Mouse (Mus musculus): Measurements from ENCODE around the gene Dst. TPM values are rescaled to one million over a fixed set of nuclear protein-coding genes. Genes with fewer than 3 reads are reported as not detected.

The Dst gene
- total and polyA plus RNA-seq, 2 experiments from 2014 or later: 21.7 to 106 TPM

DNA sequence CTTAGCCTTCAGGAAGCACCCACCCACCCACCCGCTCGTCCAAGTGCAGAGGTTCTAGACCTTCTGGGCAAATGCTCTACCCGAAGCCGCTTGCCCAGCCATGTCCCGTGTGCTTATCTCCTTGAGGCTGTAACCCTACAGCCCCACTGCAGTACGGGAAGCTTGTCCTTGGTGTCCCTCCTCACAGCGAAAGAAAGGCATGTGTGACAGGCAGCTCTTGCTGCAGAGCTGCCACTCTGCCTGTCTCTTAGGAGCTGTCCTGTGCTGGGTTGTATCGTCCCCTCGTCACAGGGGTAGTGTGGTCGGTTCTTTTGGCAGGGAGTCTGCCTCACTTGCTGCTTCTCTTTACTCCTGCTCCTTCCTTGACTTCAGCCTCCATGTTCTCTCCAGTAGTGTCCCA lies 249.7 kb downstream of the Dst start:
- no peaks in the 10 kb centered on the region for H3K27me3 ChIP-seq (ENCODE audit: control insufficient read depth, insufficient read depth, low read length)
- peak overlapping the region; percentile 28; the same call in 1 of the 2 replicates for H3K27ac ChIP-seq (ENCODE audit: low read depth)
- H3K4me1 ChIP-seq (ENCODE audit: control insufficient read depth, insufficient read depth): peaks cover 5% of the 10 kb centered on the region; the same call in 1 of the 2 replicates
- 35% methylated on average over 10 of the region's 10 CpGs for WGBS
- H3K4me3 ChIP-seq (ENCODE audit: low read depth, low read length): no peak overlapping the region
- H3K9ac ChIP-seq (replicated peaks; ENCODE audit: low read depth, low read length): no peak overlapping the region
- TF ChIP-seq EP300 (IDR thresholded peaks at IDR 0.05; ENCODE audit: low read depth): no peak
- TF ChIP-seq CTCF (IDR thresholded peaks at IDR 0.05; ENCODE audit: low read depth): no peak
- no peak overlapping the region for H3K4me2 ChIP-seq (ENCODE audit: low read depth, low read length)
- DNase-seq (ENCODE audit: low spot score) (no peak), ATAC-seq (ENCODE audit: insufficient read depth, low read depth) (0 out of 2 replicates have a peak, but pooled peaks have one; percentile 57)
- H3K9me3 ChIP-seq (replicated peaks; ENCODE audit: control insufficient read depth, low read length): no peaks in the 10 kb centered on the region
- H3K36me3 ChIP-seq (replicated peaks; ENCODE audit: control insufficient read depth, insufficient read depth, low read length): peaks cover 59% of the 10 kb centered on the region

DNA sequence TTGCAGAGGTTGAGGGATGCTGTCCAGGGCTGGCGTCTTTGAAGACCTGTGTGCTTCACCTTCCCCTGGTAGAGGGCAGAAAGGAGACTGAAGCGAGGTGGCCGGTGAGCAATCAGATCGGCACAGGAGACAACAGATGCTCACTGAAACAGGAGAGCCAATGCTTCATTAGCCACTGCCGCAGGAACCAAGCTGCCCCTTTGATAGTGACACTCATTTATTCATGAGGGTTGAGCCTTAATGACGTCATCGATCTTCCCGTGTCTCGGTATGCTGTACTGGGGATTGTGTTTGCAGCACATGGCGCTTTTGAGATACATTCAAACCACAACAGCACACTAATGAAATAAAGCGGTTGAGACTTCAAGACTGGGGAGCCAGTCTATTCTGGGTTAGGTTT lies 250.8 kb downstream of the Dst start:
- Histone ChIP-seq H3K36me3 (replicated peaks; ENCODE audit: control insufficient read depth, insufficient read depth, low read length) (peaks cover 56% of the 10 kb centered on the region), H3K27ac (ENCODE audit: low read depth) (no peak overlapping the region), H3K4me1 (ENCODE audit: control insufficient read depth, insufficient read depth) (peaks cover 5% of the 10 kb centered on the region; the same call in 1 of the 2 replicates), H3K4me2 (ENCODE audit: low read depth, low read length) (no peak overlapping the region), H3K4me3 (ENCODE audit: low read depth, low read length) (no peak overlapping the region), H3K27me3 (ENCODE audit: control insufficient read depth, insufficient read depth, low read length) (no peaks in the 10 kb centered on the region), H3K9me3 (replicated peaks; ENCODE audit: control insufficient read depth, low read length) (no peaks in the 10 kb centered on the region), H3K9ac (replicated peaks; ENCODE audit: low read depth, low read length) (no peak overlapping the region)
- no peak for DNase-seq (ENCODE audit: low spot score)
- TF ChIP-seq EP300 (IDR thresholded peaks at IDR 0.05; ENCODE audit: low read depth) (no peak), CTCF (IDR thresholded peaks at IDR 0.05; ENCODE audit: low read depth) (no peak)
- WGBS: 85% methylated on average over 11 of the region's 11 CpGs
- no peak for ATAC-seq (ENCODE audit: insufficient read depth, low read depth)

DNA sequence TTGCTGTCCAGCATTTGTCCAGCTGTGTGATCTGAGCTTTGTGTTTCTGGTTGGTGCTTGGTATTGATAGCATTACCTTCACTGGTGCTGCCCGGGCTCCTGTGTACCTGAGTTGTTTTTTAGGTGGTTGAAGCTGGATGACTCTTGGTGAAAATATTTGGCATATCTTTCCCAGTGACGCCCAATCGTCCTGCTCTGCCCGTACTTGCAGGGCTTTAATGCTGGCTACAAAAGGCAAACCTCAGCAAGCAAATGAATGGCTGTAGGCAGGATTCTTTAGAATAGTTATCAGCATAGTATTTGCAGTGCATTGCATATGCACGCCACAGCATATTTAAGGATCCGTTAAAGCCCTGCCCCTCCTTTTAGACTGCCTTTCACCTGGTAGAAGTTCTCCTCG lies 251.9 kb downstream of the Dst start:
- TF ChIP-seq CTCF (IDR thresholded peaks at IDR 0.05; ENCODE audit: low read depth) (no peak), EP300 (IDR thresholded peaks at IDR 0.05; ENCODE audit: low read depth) (no peak)
- DNase-seq (ENCODE audit: low spot score) (no peak), ATAC-seq (ENCODE audit: insufficient read depth, low read depth) (no peak)
- no peak overlapping the region for H3K4me2 ChIP-seq (ENCODE audit: low read depth, low read length)
- H3K4me1 ChIP-seq (ENCODE audit: control insufficient read depth, insufficient read depth): peaks cover 5% of the 10 kb centered on the region; the same call in 1 of the 2 replicates
- no peak overlapping the region for H3K27ac ChIP-seq (ENCODE audit: low read depth)
- no peaks in the 10 kb centered on the region for H3K27me3 ChIP-seq (ENCODE audit: control insufficient read depth, insufficient read depth, low read length)
- H3K4me3 ChIP-seq (ENCODE audit: low read depth, low read length): no peak overlapping the region
- peaks cover 60% of the 10 kb centered on the region for H3K36me3 ChIP-seq (replicated peaks; ENCODE audit: control insufficient read depth, insufficient read depth, low read length)
- no peaks in the 10 kb centered on the region for H3K9me3 ChIP-seq (replicated peaks; ENCODE audit: control insufficient read depth, low read length)
- H3K9ac ChIP-seq (replicated peaks; ENCODE audit: low read depth, low read length): no peak overlapping the region
- 68% methylated on average over 7 of the region's 7 CpGs for WGBS

DNA sequence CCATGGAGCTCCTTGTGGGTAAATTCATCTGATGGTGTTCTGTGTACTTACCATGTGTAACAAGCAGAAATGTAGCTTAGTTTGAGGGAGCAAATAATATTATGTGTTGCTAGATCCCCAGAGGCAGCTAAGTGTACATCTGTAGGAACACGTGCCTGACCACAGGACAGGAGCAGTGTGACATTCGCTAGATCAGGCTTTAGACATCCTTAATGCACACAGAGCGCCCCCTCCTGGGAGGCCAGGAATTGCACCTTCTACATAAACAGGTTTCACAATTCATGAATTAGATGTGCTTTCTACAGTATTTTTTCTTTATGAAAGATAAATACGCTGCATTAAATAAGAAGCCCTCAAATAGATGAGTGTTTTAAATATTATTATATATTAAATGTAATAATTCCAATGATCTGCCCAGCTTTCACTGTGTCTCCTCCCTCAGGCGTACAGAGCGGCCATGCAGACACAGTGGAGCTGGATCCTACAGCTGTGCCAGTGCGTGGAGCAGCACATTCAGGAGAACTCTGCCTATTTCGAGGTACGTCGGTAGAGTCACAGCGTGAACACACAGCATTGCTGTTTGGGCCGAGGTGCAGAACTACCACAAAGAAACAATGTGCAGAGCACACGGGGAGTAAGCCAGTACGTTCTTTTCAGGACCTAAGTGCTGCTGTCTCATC lies 256.7 kb downstream of the Dst start:
- no peak overlapping the region for H3K9ac ChIP-seq (replicated peaks; ENCODE audit: low read depth, low read length)
- no peak overlapping the region for H3K27ac ChIP-seq (ENCODE audit: low read depth)
- H3K4me3 ChIP-seq (ENCODE audit: low read depth, low read length): no peak overlapping the region
- TF ChIP-seq CTCF (IDR thresholded peaks at IDR 0.05; ENCODE audit: low read depth) (peak; percentile 87), EP300 (IDR thresholded peaks at IDR 0.05; ENCODE audit: low read depth) (no peak)
- H3K27me3 ChIP-seq (ENCODE audit: control insufficient read depth, insufficient read depth, low read length): no peaks in the 10 kb centered on the region
- H3K4me2 ChIP-seq (ENCODE audit: low read depth, low read length): no peak overlapping the region
- no peaks in the 10 kb centered on the region for H3K9me3 ChIP-seq (replicated peaks; ENCODE audit: control insufficient read depth, low read length)
- peaks cover 71% of the 10 kb centered on the region for H3K36me3 ChIP-seq (replicated peaks; ENCODE audit: control insufficient read depth, insufficient read depth, low read length)
- ATAC-seq (ENCODE audit: insufficient read depth, low read depth) (peak; percentile 56; the same call in 1 of the 2 replicates), DNase-seq (ENCODE audit: low spot score) (peak; percentile 74)
- 65% methylated on average over 14 of the region's 14 CpGs for WGBS
- H3K4me1 ChIP-seq (ENCODE audit: control insufficient read depth, insufficient read depth): 0 out of 2 replicates have a peak, but pooled peaks cover 5% of the 10 kb centered on the region

DNA sequence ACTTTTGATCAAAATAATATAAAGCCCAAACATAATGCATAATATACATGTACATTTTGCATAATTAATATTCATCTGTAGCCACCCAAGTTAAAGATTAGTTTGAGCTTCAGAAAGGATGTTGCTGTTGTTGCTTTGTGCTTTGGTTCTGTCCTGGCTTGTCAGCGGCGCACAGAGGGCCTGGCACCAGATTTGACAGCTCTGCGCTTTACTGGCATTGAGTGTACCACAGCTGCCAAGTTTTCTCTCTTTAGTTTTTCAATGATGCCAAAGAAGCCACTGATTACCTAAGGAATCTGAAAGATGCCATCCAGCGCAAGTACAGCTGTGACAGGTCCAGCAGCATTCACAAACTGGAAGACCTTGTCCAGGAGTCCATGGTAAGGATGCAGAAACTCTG lies 257.9 kb downstream of the Dst start:
- Histone ChIP-seq H3K27ac (ENCODE audit: low read depth) (no peak overlapping the region), H3K4me2 (ENCODE audit: low read depth, low read length) (no peak overlapping the region), H3K9me3 (replicated peaks; ENCODE audit: control insufficient read depth, low read length) (no peaks in the 10 kb centered on the region), H3K36me3 (replicated peaks; ENCODE audit: control insufficient read depth, insufficient read depth, low read length) (peaks cover 71% of the 10 kb centered on the region), H3K27me3 (ENCODE audit: control insufficient read depth, insufficient read depth, low read length) (no peaks in the 10 kb centered on the region), H3K9ac (replicated peaks; ENCODE audit: low read depth, low read length) (no peak overlapping the region), H3K4me3 (ENCODE audit: low read depth, low read length) (no peak overlapping the region), H3K4me1 (ENCODE audit: control insufficient read depth, insufficient read depth) (0 out of 2 replicates have a peak, but pooled peaks cover 5% of the 10 kb centered on the region)
- 64% methylated on average over 4 of the region's 4 CpGs for WGBS
- TF ChIP-seq EP300 (IDR thresholded peaks at IDR 0.05; ENCODE audit: low read depth) (no peak), CTCF (IDR thresholded peaks at IDR 0.05; ENCODE audit: low read depth) (no peak)
- 0 out of 2 replicates have a peak, but pooled peaks have one; percentile 13 for ATAC-seq (ENCODE audit: insufficient read depth, low read depth)
- no peak for DNase-seq (ENCODE audit: low spot score)

Measured in heart, postnatal 0 days (tissue).